Mouse (Mus musculus) testis, adult 2 months (tissue): ENCODE results near the gene Agpat3.

ENCODE experiments used
- CTCF ChIP-seq: fragments of 200-500 bp; IDR thresholded peaks from 2 replicates; pipeline ENCODE4 v1.5.1; 2012; ENCODE audit warnings: low read depth, mild to moderate bottlenecking, inconsistent platforms, low read length, moderate library complexity; ENCODE audit not compliant: control insufficient read depth, insufficient read depth, insufficient replicate concordance
- POLR2A ChIP-seq: fragments of 200-500 bp; IDR thresholded peaks from 2 replicates; pipeline ENCODE4 v1.6.1; 2012; ENCODE audit warnings: low read depth, mild to moderate bottlenecking, inconsistent platforms, low read length, moderate library complexity; ENCODE audit not compliant: control insufficient read depth

DNA sequence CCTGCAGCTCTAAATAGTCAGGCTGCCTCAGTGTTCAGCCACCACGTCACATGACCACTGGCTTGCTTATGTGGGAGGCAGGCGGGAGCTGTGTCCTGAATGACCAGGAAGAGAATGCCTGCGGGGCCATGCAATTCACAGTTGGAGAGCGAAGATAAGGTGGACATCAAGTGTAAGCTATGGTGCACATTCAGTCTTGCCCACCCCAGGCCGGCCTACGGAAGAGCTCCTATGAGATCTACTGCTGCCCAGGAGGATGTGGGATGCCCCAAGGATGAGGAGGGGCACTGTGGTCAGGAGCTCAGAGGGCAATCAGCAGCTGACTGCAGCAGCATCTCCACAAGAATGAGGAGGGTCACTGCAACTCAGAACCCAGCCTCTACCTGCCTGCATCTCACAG, 66.9 kb downstream of the Agpat3 start:
- no peak for TF ChIP-seq CTCF
- TF ChIP-seq POLR2A, result no peak
